Mouse (Mus musculus) inflammation-experienced regulatory T-cells, adult 16 weeks (primary cell): ENCODE measurements around the gene 1700008O03Rik. TPM values are rescaled to one million over a fixed set of nuclear protein-coding genes. Genes with fewer than 3 reads are reported as not detected.

Experiments
- polyA plus RNA-seq: library from polyadenylated mRNA; unstranded; fragments of 100-300 nt; shearing (Covaris generic); gene quantifications from one replicate; pipeline ENCODE4 v1.2.1, GENCODE M21; 2017

1700008O03Rik gene
- polyA plus RNA-seq, result 1.3 TPM

DNA sequence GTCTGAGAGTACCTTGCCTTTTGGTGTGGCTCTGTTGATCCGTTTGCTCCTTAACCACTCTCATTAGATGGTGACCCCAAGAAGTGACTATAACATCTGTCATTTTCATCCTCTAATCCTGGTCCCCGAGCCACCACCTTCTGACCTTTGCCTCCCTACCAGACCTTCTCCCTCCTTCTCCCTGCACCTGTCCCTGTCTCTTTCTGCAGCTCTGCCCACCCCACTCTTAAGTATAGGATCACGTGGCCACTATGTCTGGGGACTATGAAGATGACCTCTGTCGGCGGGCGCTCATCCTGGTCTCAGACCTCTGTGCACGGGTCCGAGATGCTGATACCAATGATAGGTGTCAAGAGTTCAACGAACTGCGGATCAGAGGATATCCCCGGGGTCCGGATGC, at the start of gene 1700008O03Rik:
Gene 1700008O03Rik, minus strand, starts transcription at position 101 of the 400 bp plus-strand sequence.

DNA sequence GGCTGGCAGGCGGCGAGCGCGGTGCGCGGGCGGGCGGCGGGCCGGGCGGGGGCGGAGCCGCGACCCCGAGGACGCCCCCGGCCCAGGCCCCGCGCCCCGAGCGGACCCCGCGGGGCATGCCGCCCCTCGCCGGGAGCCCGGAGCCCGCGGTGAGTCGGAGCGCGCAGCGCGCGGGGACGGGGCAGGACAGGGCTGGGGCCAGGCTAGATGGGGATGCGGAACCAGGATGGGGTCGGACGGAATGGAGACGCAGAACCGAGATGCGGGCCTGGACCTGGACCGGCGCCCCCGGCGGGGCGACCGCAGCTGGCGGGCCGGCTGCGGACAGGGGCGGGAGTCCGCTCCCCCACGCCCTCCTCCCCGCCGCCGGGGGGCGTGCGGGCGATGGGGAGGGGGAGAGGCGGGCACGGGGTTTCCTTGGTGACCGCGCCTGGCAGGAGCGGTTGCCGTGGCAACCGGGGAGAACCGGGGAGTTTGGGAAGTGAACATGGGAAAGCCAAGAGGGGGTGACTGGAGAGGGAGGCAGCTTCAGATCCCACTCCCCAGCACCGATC, 43.4 kb upstream of the 1700008O03Rik start, which contains the start of gene Lrrc4b:
Gene Lrrc4b, plus strand, starts transcription at position 51 of the 554 bp plus-strand sequence.

DNA sequence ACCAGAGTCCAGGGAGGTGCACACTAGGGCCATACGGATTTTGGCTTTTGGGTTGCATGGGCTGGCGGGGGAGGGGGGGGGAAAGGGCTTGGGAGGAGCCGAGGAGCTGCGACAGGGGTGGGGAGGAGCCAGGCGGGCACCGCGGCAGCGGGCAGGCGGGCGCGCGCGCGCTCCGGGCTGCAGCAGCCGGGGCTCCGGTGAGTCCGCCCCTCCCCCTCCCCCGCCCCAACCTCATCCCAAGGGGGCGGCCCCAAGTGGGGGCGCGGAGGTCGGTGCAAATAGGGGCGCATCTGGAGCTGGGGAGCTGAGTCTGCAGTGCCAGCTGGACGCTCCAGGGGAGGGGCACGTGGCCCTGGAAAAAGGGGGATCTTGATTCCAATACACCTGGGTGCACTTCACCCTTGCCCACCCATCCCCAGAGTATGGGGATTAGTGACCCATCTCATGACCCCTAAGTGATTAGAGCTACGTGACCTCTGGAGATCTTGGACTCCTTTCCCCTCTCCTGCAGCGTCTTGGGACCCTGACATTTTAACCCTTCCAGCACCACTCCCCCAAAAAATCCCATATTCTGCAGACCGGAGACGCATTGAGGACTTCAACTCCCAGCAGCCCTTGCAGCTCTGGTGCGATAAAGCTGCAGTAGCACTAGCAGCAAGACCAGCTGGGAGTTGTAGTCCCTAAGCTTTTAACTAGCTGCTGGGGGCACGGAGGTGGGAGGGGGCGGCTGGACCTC, 1.5 kb downstream of the 1700008O03Rik start, which contains the start of gene Syt3:
Gene Syt3, plus strand, starts transcription at position 123 of the 736 bp plus-strand sequence.

Other genes with a start within 250 kb of the 1700008O03Rik start
- not detected for gene Klk1b16, start 249.1 kb downstream of the 1700008O03Rik start, polyA plus RNA-seq
- gene Klk1b24, start 197.6 kb downstream of the 1700008O03Rik start, polyA plus RNA-seq, result not detected
- gene Klk1b3, start 187.6 kb downstream of the 1700008O03Rik start, polyA plus RNA-seq, result not detected
- gene Klk1b4, start 178.4 kb downstream of the 1700008O03Rik start, polyA plus RNA-seq, result not detected
- gene Klk1b5, start 169.9 kb downstream of the 1700008O03Rik start, polyA plus RNA-seq, result not detected
- gene Klk1, start 160.5 kb downstream of the 1700008O03Rik start, polyA plus RNA-seq, result not detected
- not detected for gene Gm36864, start 149.6 kb downstream of the 1700008O03Rik start, polyA plus RNA-seq
- gene 1700028J19Rik, start 139.1 kb downstream of the 1700008O03Rik start, polyA plus RNA-seq, result 1.4 TPM
- gene 2410002F23Rik, start 139.1 kb downstream of the 1700008O03Rik start, polyA plus RNA-seq, result 201 TPM
- 0.27 TPM for gene Acp4, start 128.4 kb downstream of the 1700008O03Rik start, polyA plus RNA-seq
- not detected for gene Gm15517, start 124.4 kb downstream of the 1700008O03Rik start, polyA plus RNA-seq
- gene Clec11a, start 78.9 kb downstream of the 1700008O03Rik start, polyA plus RNA-seq, result 0.45 TPM
- 0.26 TPM for gene Shank1, start 75.6 kb downstream of the 1700008O03Rik start, polyA plus RNA-seq
- gene Syt3, start 1.7 kb downstream of the 1700008O03Rik start, polyA plus RNA-seq, result 0.43 TPM
- gene Lrrc4b, start 43.2 kb upstream of the 1700008O03Rik start, polyA plus RNA-seq, result not detected
- not detected for gene Aspdh, start 79.6 kb upstream of the 1700008O03Rik start, polyA plus RNA-seq
- 137 TPM for gene Josd2, start 82.2 kb upstream of the 1700008O03Rik start, polyA plus RNA-seq
- gene Emc10, start 110.7 kb upstream of the 1700008O03Rik start, polyA plus RNA-seq, result 187 TPM
- gene Fam71e1, start 110.8 kb upstream of the 1700008O03Rik start, polyA plus RNA-seq, result 1.1 TPM
- 0.11 TPM for gene Mybpc2, start 138.8 kb upstream of the 1700008O03Rik start, polyA plus RNA-seq
- gene Spib, start 146.3 kb upstream of the 1700008O03Rik start, polyA plus RNA-seq, result 3.6 TPM
- 81.1 TPM for gene Pold1, start 163.0 kb upstream of the 1700008O03Rik start, polyA plus RNA-seq
- gene Nr1h2, start 168.1 kb upstream of the 1700008O03Rik start, polyA plus RNA-seq, result 160 TPM
- 2.7 TPM for gene Napsa, start 186.6 kb upstream of the 1700008O03Rik start, polyA plus RNA-seq
- not detected for gene Kcnc3, start 204.8 kb upstream of the 1700008O03Rik start, polyA plus RNA-seq